Mouse (Mus musculus): ENCODE measurements around the gene Ptprd. TPM values are rescaled to one million over a fixed set of nuclear protein-coding genes. Genes with fewer than 3 reads are reported as not detected.

Gene Ptprd
- polyA plus RNA-seq, 1 experiment from 2014 or later: 57.1 TPM

DNA sequence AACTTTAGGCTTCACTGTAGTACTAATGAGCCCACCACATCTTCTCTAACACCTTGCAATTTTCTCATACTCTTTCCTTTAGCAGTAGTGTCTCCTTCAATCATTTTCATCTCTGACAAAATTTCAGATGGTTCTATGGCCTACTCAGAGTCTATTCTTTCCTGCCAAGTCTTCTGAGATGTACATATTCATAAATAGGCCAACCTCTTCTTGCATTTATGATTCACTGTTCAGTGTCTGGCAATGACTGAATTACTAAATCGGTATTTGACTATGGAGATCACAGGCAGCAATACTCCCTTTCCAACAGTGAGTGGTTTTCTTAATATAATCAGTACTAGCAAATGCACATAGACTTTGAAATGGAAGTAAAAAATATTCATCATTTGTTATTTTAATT, 928.3 kb downstream of the Ptprd start:
- 95% methylated on average over 1 of the region's 1 CpGs for WGBS
- Histone ChIP-seq H3K4me3 (no peak overlapping the region), H3K36me3 (no peaks in the 10 kb centered on the region), H3K27me3 (no peaks in the 10 kb centered on the region), H3K4me2 (replicated peaks) (no peak overlapping the region), H3K27ac (no peak overlapping the region), H3K4me1 (no peaks in the 10 kb centered on the region), H3K9ac (no peak overlapping the region), H3K9me3 (replicated peaks) (no peaks in the 10 kb centered on the region)
- ATAC-seq (ENCODE audit: low FRiP score): no peak

GRCm38 (mm10) chr4:77277913-77278312, 933.8 kb downstream of the Ptprd start:
- H3K4me1 ChIP-seq: no peaks in the 10 kb centered on the region
- no peak overlapping the region for H3K4me3 ChIP-seq
- H3K27ac ChIP-seq: no peak overlapping the region
- WGBS: 57% methylated on average over 4 of the region's 4 CpGs
- no peaks in the 10 kb centered on the region for H3K36me3 ChIP-seq
- no peak overlapping the region for H3K4me2 ChIP-seq (replicated peaks)
- H3K9ac ChIP-seq: no peak overlapping the region
- ATAC-seq (ENCODE audit: low FRiP score): no peak
- no peaks in the 10 kb centered on the region for H3K9me3 ChIP-seq (replicated peaks)
- H3K27me3 ChIP-seq: no peaks in the 10 kb centered on the region

DNA sequence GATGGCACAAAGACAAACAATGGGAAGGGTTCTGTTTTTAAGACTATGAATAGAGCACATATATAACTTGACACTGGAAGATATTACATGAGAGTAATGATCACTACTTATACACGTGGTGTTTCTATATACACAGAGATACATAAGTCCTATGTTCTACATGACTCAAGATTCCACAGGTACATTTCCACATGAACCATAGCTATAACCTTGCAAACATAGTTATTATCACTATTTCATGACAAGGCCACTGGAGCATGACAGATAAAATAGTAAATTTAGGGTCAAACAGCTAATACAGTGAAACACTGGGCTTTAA, 951.8 kb downstream of the Ptprd start:
- Histone ChIP-seq H3K4me2 (replicated peaks) (no peak overlapping the region), H3K27me3 (no peaks in the 10 kb centered on the region), H3K9me3 (replicated peaks) (no peaks in the 10 kb centered on the region), H3K9ac (no peak overlapping the region), H3K4me1 (no peaks in the 10 kb centered on the region), H3K27ac (no peak overlapping the region), H3K4me3 (no peak overlapping the region), H3K36me3 (no peaks in the 10 kb centered on the region)
- ATAC-seq (ENCODE audit: low FRiP score): no peak
- 74% methylated on average over 1 of the region's 1 CpGs for WGBS

GRCm38 (mm10) chr4:77259250-77259971, 952.4 kb downstream of the Ptprd start:
- no peaks in the 10 kb centered on the region for H3K9me3 ChIP-seq (replicated peaks)
- H3K4me2 ChIP-seq (replicated peaks): no peak overlapping the region
- WGBS: 72% methylated on average over 8 of the region's 8 CpGs
- H3K4me3 ChIP-seq: no peak overlapping the region
- H3K27ac ChIP-seq: no peak overlapping the region
- no peaks in the 10 kb centered on the region for H3K27me3 ChIP-seq
- H3K9ac ChIP-seq: no peak overlapping the region
- H3K4me1 ChIP-seq: no peaks in the 10 kb centered on the region
- H3K36me3 ChIP-seq: no peaks in the 10 kb centered on the region
- no peak for ATAC-seq (ENCODE audit: low FRiP score)

DNA sequence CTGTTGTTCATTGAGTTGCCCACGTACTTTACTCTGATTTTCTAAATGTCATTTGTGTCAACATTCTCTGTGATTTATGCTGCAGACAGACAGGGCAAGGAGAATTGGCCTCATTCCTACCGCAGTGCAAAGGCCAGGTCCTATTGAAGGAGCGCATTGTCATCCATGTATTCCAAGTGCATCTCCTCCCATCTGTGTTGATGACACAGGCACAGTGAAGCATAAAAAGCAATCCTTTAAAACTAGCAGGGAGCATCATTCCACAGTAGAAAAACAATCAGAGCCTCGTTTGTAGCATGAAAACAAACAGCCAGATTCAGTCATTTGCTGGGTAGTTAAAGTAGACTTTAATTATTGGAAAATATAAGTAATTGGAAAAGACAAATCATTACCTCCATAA, 960.6 kb downstream of the Ptprd start:
- no peaks in the 10 kb centered on the region for H3K27me3 ChIP-seq
- no peaks in the 10 kb centered on the region for H3K9me3 ChIP-seq (replicated peaks)
- WGBS: 64% methylated on average over 4 of the region's 4 CpGs
- no peak overlapping the region for H3K9ac ChIP-seq
- no peak overlapping the region for H3K4me2 ChIP-seq (replicated peaks)
- ATAC-seq (ENCODE audit: low FRiP score): no peak
- no peaks in the 10 kb centered on the region for H3K36me3 ChIP-seq
- no peak overlapping the region for H3K4me3 ChIP-seq
- no peaks in the 10 kb centered on the region for H3K4me1 ChIP-seq
- no peak overlapping the region for H3K27ac ChIP-seq

DNA sequence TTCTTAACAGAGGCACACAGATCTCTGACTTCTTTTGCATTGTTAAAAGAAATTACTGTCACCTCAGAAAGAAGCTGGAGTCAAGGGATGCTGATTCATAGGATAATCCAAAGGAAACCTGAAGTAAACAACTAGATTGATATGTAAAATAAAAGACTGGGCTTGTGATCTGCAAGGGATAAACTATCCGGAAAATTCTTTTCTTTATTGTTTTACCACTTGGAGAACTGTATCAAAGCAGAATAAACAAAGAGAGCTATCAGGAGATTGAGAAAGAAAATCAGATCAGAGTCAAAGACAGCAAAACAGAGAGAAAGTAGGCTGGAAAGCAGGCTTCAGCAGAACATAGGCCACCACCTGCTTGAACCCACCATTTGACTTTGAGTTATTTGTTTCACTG, 962.0 kb downstream of the Ptprd start:
- H3K36me3 ChIP-seq: no peaks in the 10 kb centered on the region
- H3K9me3 ChIP-seq (replicated peaks): no peaks in the 10 kb centered on the region
- no peak overlapping the region for H3K4me2 ChIP-seq (replicated peaks)
- H3K9ac ChIP-seq: no peak overlapping the region
- no peaks in the 10 kb centered on the region for H3K27me3 ChIP-seq
- no peak for ATAC-seq (ENCODE audit: low FRiP score)
- no peak overlapping the region for H3K27ac ChIP-seq
- 25% methylated on average over 1 of the region's 1 CpGs for WGBS
- no peak overlapping the region for H3K4me3 ChIP-seq
- no peaks in the 10 kb centered on the region for H3K4me1 ChIP-seq

DNA sequence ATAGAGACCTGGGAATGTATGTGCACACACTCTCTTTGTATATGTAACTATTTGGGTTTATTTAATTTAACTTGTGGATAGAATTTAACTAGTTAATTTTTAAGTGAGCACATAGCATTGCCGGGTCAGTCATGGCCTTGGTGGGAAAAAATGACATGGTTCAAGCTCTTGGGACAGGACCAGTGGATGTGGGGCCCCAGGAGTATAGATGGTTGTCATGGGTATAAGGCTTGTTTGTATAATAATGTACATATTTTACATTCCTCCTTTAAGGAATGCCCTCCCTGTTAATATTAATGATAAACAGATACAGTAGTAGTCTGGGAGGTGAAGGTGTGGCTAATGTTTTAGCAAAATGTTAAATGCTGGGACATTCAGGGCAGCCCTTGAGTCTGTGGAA, 962.8 kb downstream of the Ptprd start:
- Histone ChIP-seq H3K9me3 (replicated peaks) (no peaks in the 10 kb centered on the region), H3K27me3 (no peaks in the 10 kb centered on the region), H3K4me3 (no peak overlapping the region), H3K9ac (no peak overlapping the region), H3K4me2 (replicated peaks) (no peak overlapping the region), H3K27ac (no peak overlapping the region), H3K4me1 (no peaks in the 10 kb centered on the region), H3K36me3 (no peaks in the 10 kb centered on the region)
- ATAC-seq (ENCODE audit: low FRiP score): no peak
- WGBS: 79% methylated on average over 1 of the region's 1 CpGs

DNA sequence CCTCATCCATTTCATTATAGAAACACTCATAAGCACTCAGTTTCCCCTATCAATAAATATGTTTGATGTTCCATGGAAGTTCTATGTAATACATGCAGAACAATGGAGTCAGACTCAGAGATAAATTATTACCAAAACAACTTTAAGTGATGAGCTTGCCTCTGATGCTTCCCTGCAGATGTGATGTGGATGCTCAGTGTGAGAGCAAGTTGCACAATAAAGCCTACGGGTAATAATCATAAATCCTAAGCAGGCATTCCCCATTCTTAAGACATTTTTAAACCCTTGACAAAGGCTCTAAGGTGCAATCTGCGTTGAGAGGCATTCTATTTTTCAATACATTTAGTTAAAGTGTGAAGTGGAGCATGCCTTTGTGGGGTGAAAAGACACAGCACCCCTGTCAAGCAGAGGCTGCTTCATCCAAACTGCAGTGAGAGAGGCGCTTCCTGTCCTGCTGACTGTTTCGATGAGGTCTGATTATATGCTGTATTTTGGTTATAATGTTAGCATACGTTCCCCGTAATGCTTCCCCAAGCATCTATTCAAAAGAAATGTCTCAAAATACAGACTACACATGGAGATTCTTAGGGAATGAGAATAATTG, 969.8 kb downstream of the Ptprd start:
- Histone ChIP-seq H3K27ac (no peak overlapping the region), H3K4me3 (no peak overlapping the region), H3K36me3 (no peaks in the 10 kb centered on the region), H3K9ac (no peak overlapping the region), H3K27me3 (no peaks in the 10 kb centered on the region), H3K4me2 (replicated peaks) (no peak overlapping the region), H3K9me3 (replicated peaks) (no peaks in the 10 kb centered on the region), H3K4me1 (no peaks in the 10 kb centered on the region)
- ATAC-seq (ENCODE audit: low FRiP score): no peak
- WGBS: 74% methylated on average over 6 of the region's 6 CpGs

DNA sequence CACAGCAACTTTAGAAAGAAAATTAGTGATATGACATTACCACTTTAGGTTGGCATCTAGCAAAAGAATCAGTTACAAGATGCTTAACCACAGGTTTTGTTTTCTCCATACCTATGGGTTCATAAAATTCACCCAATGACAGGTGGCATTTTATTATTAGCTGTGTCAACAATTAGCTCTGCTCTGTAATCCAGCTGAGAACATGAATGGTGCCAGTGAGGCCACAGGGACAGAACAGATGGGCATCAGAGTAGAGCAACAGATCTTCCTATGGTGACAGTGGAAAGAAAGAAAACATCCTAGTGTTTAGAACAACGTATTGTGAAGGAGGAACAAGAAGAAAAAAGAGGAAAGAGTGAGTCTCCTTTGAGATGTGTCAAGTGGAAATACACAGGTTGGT, 973.6 kb downstream of the Ptprd start:
- ATAC-seq (ENCODE audit: low FRiP score): no peak
- whole genome bisulfite sequencing: 48% methylated on average over 1 of the region's 1 CpGs
- no peak overlapping the region for H3K9ac ChIP-seq
- H3K9me3 ChIP-seq (replicated peaks): no peaks in the 10 kb centered on the region
- H3K4me3 ChIP-seq: no peak overlapping the region
- no peaks in the 10 kb centered on the region for H3K36me3 ChIP-seq
- no peaks in the 10 kb centered on the region for H3K27me3 ChIP-seq
- no peaks in the 10 kb centered on the region for H3K4me1 ChIP-seq
- H3K4me2 ChIP-seq (replicated peaks): no peak overlapping the region
- no peak overlapping the region for H3K27ac ChIP-seq

GRCm38 (mm10) chr4:77233243-77233642, 978.5 kb downstream of the Ptprd start:
- Histone ChIP-seq H3K4me3 (no peak overlapping the region), H3K36me3 (no peaks in the 10 kb centered on the region), H3K4me2 (replicated peaks) (no peak overlapping the region), H3K9me3 (replicated peaks) (no peaks in the 10 kb centered on the region), H3K4me1 (no peaks in the 10 kb centered on the region), H3K9ac (no peak overlapping the region), H3K27ac (no peak overlapping the region), H3K27me3 (no peaks in the 10 kb centered on the region)
- no peak for ATAC-seq (ENCODE audit: low FRiP score)
- WGBS: 65% methylated on average over 2 of the region's 2 CpGs

DNA sequence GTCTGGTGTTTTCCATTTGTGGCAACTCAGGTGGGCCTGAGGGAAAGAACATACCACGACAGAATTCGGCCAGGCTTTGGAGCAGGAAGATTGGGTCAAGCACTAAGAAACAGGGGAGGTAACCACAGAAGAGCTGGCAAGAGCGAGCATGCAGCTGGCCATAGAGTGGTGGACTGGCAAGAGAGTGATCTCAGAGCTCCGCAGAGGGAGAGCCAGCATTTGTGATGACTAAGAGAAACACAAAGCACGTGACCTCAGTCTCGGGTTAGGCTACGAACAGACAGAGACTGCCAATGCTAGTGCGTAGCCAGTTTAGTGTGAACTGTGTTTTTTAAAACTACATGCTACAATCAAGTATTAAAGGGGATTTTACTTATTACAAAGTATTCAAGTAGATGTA, 1042.9 kb downstream of the Ptprd start:
- Histone ChIP-seq H3K36me3 (no peaks in the 10 kb centered on the region), H3K27ac (no peak overlapping the region), H3K4me1 (no peaks in the 10 kb centered on the region), H3K9ac (no peak overlapping the region), H3K4me3 (no peak overlapping the region), H3K4me2 (replicated peaks) (no peak overlapping the region), H3K9me3 (replicated peaks) (no peaks in the 10 kb centered on the region), H3K27me3 (no peaks in the 10 kb centered on the region)
- ATAC-seq (ENCODE audit: low FRiP score): no peak
- 87% methylated on average over 8 of the region's 8 CpGs for WGBS

- 82% methylated on average over 3 of the region's 3 CpGs for WGBS
- H3K36me3 ChIP-seq: no peaks in the 10 kb centered on the region
Observed at GRCm38 (mm10) chr4:77157601-77158000, 1054.2 kb downstream of the Ptprd start.

DNA sequence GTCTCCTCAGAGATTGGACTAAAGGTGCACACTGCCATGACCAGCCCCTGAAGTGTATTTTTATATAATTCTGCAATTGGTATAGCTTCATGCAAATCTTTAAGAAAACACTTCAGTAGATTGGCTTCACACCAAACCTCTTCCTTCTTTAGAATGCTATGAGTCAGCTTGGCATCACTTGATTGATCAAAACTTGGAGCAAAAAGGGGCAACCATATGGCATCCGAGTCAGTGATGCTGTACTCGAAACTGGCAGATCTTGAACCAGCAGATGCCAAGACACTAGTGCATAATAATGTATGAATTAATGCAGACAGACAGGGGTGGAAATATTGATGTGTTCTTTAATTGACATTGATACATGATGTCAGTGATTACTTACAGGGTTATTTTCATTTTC, 1056.2 kb downstream of the Ptprd start:
- H3K36me3 ChIP-seq: no peaks in the 10 kb centered on the region
- H3K9ac ChIP-seq: no peak overlapping the region
- WGBS: 79% methylated on average over 2 of the region's 2 CpGs
- H3K4me3 ChIP-seq: no peak overlapping the region
- H3K9me3 ChIP-seq (replicated peaks): no peaks in the 10 kb centered on the region
- no peak for ATAC-seq (ENCODE audit: low FRiP score)
- no peak overlapping the region for H3K4me2 ChIP-seq (replicated peaks)
- H3K27me3 ChIP-seq: no peaks in the 10 kb centered on the region
- H3K4me1 ChIP-seq: no peaks in the 10 kb centered on the region
- H3K27ac ChIP-seq: no peak overlapping the region

More at GRCm38 (mm10) chr4:77157601-77158000, 1054.2 kb downstream of the Ptprd start:
- no peak overlapping the region for H3K4me3 ChIP-seq
- no peak overlapping the region for H3K9ac ChIP-seq
- no peak overlapping the region for H3K4me2 ChIP-seq (replicated peaks)
- ATAC-seq (ENCODE audit: low FRiP score): no peak
- H3K27me3 ChIP-seq: no peaks in the 10 kb centered on the region
- H3K27ac ChIP-seq: no peak overlapping the region
- no peaks in the 10 kb centered on the region for H3K4me1 ChIP-seq
- no peaks in the 10 kb centered on the region for H3K9me3 ChIP-seq (replicated peaks)
